Mouse (Mus musculus): ENCODE measurements at regions not wholly inside any gene's neighbourhood (a gene's known extent, or its start where the extent isn't known, plus 50 kb on each side); places are given as distances from the start of the nearest gene placed in this dataset.

DNA sequence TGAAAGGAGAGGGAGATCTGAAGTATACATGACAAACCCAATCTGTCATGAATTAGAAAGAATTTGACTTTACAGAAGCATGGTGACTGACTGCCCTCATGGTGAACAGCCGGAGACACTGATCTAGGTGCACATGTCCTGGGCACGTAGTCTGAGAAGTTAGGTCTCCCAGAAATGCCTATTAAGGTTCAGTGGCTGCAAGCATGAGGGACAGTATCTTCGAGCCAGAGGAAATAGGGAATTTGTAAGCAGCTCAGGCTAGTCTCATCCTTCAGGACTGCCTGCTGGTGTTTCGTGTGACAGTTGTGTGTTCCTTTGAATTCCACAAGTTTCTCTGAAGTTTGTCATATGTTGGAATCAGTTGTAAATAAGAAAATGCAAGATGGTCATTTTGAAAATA, 189.2 kb upstream of the Ttc29 start:
- no peak overlapping the region for H3K4me3 ChIP-seq (ENCODE audit: low read depth, low read length)
- H3K27ac ChIP-seq (ENCODE audit: low read length) = peak overlapping the region; percentile 83
- 0 out of 2 replicates have a peak overlapping the region, but pooled peaks have one; percentile 6 for H3K4me2 ChIP-seq (replicated peaks; ENCODE audit: low read depth, low read length)
- WGBS = 27% methylated on average over 4 of the region's 4 CpGs
- no peak for ATAC-seq (ENCODE audit: insufficient number of reproducible peaks, insufficient read depth, low FRiP score, low read depth)
- H3K27me3 ChIP-seq (ENCODE audit: control insufficient read depth, insufficient read depth, low read length) = no peaks in the 10 kb centered on the region
- no peaks in the 10 kb centered on the region for H3K9me3 ChIP-seq (ENCODE audit: control insufficient read depth, low read depth, low read length)
- no peaks in the 10 kb centered on the region for H3K36me3 ChIP-seq (ENCODE audit: control insufficient read depth, insufficient read depth, low read length)
- H3K4me1 ChIP-seq (ENCODE audit: control insufficient read depth, insufficient read depth, low read length) = peaks cover 25% of the 10 kb centered on the region
- no peak overlapping the region for H3K9ac ChIP-seq (replicated peaks; ENCODE audit: low read depth, low read length)

DNA sequence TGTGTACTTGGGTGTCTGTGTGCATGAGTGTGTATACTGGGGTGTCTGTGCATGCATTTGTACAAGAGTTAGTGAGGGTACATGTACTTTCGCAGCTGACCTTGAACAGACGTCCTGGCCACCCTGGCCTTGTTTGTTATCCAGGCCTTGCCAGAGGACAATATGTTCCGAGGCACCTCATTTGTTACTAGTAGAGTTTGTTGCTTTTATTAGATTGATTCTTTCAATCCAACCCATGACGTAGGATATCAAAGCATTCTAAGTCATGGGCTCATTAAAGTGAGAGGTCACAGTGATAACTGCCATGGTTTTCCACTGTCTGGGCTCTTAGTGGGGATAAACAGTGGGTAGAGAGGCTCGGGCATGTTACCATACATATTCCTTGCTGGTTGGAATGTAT, 188.1 kb upstream of the Ttc29 start:
- H3K27ac ChIP-seq (ENCODE audit: low read length) = no peak overlapping the region
- no peak for ATAC-seq (ENCODE audit: insufficient number of reproducible peaks, insufficient read depth, low FRiP score, low read depth)
- WGBS = 81% methylated on average over 5 of the region's 5 CpGs

DNA sequence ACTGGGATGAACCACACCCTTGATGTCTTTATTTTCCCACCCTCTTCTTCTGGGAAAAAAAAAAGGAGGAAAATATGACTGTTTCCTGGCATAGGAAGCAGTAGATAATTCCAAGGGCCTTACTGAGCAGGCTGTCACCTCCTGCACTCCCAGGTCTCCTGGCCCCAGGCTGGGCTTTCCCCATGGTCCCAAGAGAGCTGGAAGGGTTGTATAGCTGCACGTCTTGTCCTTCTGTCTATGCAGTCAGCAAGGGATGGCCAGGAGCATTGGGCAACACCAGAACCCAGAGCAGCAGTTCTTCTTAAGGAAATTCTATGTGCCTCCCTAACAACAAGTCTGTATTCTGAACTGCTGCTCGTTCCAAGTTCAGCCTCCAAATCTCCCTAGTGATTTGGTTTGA, 185.7 kb upstream of the Ttc29 start:
- Histone ChIP-seq H3K9ac (replicated peaks; ENCODE audit: low read depth, low read length) (no peak overlapping the region), H3K27ac (ENCODE audit: low read length) (no peak overlapping the region), H3K4me3 (ENCODE audit: low read depth, low read length) (no peak overlapping the region), H3K27me3 (ENCODE audit: control insufficient read depth, insufficient read depth, low read length) (no peaks in the 10 kb centered on the region), H3K4me1 (ENCODE audit: control insufficient read depth, insufficient read depth, low read length) (peaks cover 20% of the 10 kb centered on the region), H3K4me2 (replicated peaks; ENCODE audit: low read depth, low read length) (no peak overlapping the region), H3K9me3 (ENCODE audit: control insufficient read depth, low read depth, low read length) (no peaks in the 10 kb centered on the region), H3K36me3 (ENCODE audit: control insufficient read depth, insufficient read depth, low read length) (no peaks in the 10 kb centered on the region)
- ATAC-seq (ENCODE audit: insufficient number of reproducible peaks, insufficient read depth, low FRiP score, low read depth) = no peak
- 92% methylated on average over 2 of the region's 2 CpGs for WGBS

More for the DNA sequence above, 188.1 kb upstream of the Ttc29 start:
- H3K27me3 ChIP-seq (ENCODE audit: control insufficient read depth, insufficient read depth, low read length) = no peaks in the 10 kb centered on the region
- no peak overlapping the region for H3K4me3 ChIP-seq (ENCODE audit: low read depth, low read length)
- H3K9me3 ChIP-seq (ENCODE audit: control insufficient read depth, low read depth, low read length) = no peaks in the 10 kb centered on the region
- H3K4me2 ChIP-seq (replicated peaks; ENCODE audit: low read depth, low read length) = no peak overlapping the region
- H3K36me3 ChIP-seq (ENCODE audit: control insufficient read depth, insufficient read depth, low read length) = no peaks in the 10 kb centered on the region
- no peak overlapping the region for H3K9ac ChIP-seq (replicated peaks; ENCODE audit: low read depth, low read length)
- H3K4me1 ChIP-seq (ENCODE audit: control insufficient read depth, insufficient read depth, low read length) = peaks cover 25% of the 10 kb centered on the region

DNA sequence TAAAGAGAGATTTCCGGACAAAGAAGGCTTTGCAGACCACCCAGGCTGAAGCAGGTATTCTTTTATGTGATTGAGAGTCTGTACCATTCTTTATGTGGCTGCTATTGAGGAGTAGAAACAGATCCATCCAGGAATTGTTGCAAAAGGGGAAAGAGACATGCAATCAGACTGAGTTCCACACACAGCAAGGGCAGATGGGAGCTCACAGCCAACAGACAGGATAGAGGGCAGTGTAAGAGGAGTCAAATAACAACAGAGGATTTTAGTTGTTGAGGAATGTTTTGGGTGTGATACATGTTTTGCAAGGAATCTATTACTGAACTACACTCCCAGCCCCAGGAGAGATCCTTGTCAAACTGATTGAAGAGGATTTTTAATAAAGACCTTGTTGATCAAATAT, 184.2 kb upstream of the Ttc29 start:
- no peak overlapping the region for H3K4me3 ChIP-seq (ENCODE audit: low read depth, low read length)
- H3K27me3 ChIP-seq (ENCODE audit: control insufficient read depth, insufficient read depth, low read length) = no peaks in the 10 kb centered on the region
- no peak overlapping the region for H3K9ac ChIP-seq (replicated peaks; ENCODE audit: low read depth, low read length)
- 44% methylated on average over 1 of the region's 1 CpGs for WGBS
- no peak for ATAC-seq (ENCODE audit: insufficient number of reproducible peaks, insufficient read depth, low FRiP score, low read depth)
- H3K4me2 ChIP-seq (replicated peaks; ENCODE audit: low read depth, low read length) = no peak overlapping the region
- no peaks in the 10 kb centered on the region for H3K36me3 ChIP-seq (ENCODE audit: control insufficient read depth, insufficient read depth, low read length)
- H3K9me3 ChIP-seq (ENCODE audit: control insufficient read depth, low read depth, low read length) = no peaks in the 10 kb centered on the region
- H3K27ac ChIP-seq (ENCODE audit: low read length) = no peak overlapping the region
- peaks cover 8% of the 10 kb centered on the region for H3K4me1 ChIP-seq (ENCODE audit: control insufficient read depth, insufficient read depth, low read length)

DNA sequence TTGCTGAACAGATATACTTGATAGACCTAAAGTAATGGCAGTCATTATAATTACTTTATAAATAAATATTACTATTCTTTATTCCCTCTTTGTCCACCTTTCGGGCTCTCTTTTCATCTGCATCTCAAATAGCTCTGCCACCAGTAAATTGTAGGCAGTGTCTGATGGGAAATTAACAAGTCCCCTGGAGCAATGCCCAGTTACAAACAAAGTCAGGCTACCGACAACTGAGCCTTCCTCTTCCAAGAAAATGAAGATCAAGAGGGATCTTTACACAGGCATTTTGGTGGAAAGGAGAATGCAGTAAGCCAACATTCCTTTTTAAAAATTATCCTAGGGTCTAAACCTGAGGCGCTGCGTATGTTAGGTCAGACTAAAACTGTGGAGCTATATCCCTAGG, 181.3 kb upstream of the Ttc29 start:
- Histone ChIP-seq H3K9ac (replicated peaks; ENCODE audit: low read depth, low read length) (no peak overlapping the region), H3K36me3 (ENCODE audit: control insufficient read depth, insufficient read depth, low read length) (no peaks in the 10 kb centered on the region), H3K27me3 (ENCODE audit: control insufficient read depth, insufficient read depth, low read length) (no peaks in the 10 kb centered on the region), H3K4me1 (ENCODE audit: control insufficient read depth, insufficient read depth, low read length) (no peaks in the 10 kb centered on the region; the same call in 1 of the 2 replicates), H3K27ac (ENCODE audit: low read length) (no peak overlapping the region), H3K4me2 (replicated peaks; ENCODE audit: low read depth, low read length) (no peak overlapping the region), H3K4me3 (ENCODE audit: low read depth, low read length) (no peak overlapping the region), H3K9me3 (ENCODE audit: control insufficient read depth, low read depth, low read length) (no peaks in the 10 kb centered on the region)
- no peak for ATAC-seq (ENCODE audit: insufficient number of reproducible peaks, insufficient read depth, low FRiP score, low read depth)
- WGBS = 59% methylated on average over 4 of the region's 4 CpGs

DNA sequence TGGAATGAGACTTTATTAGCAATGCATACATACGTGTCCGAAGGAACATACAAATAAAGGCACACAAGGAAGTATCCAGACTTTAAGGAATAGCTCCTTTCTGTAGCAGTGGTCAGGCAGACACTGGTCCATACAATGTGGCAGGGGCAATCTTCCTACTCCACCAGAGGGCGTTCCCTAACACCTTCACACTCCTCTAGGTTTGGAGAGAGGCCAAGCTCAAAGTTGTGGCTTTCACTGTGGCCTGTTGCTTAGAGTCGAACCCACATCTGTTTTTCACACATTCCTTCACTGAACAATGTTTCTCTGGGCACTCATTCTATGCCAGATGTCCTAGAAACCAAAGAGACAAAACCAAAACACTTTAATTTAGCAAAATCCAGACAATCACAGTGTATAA, 178.4 kb upstream of the Ttc29 start:
- Histone ChIP-seq H3K4me2 (replicated peaks; ENCODE audit: low read depth, low read length) (no peak overlapping the region), H3K9ac (replicated peaks; ENCODE audit: low read depth, low read length) (no peak overlapping the region), H3K9me3 (ENCODE audit: control insufficient read depth, low read depth, low read length) (no peaks in the 10 kb centered on the region), H3K27me3 (ENCODE audit: control insufficient read depth, insufficient read depth, low read length) (no peaks in the 10 kb centered on the region), H3K36me3 (ENCODE audit: control insufficient read depth, insufficient read depth, low read length) (no peaks in the 10 kb centered on the region), H3K4me1 (ENCODE audit: control insufficient read depth, insufficient read depth, low read length) (no peaks in the 10 kb centered on the region), H3K27ac (ENCODE audit: low read length) (no peak overlapping the region), H3K4me3 (ENCODE audit: low read depth, low read length) (no peak overlapping the region)
- WGBS = 82% methylated on average over 4 of the region's 4 CpGs
- no peak for ATAC-seq (ENCODE audit: insufficient number of reproducible peaks, insufficient read depth, low FRiP score, low read depth)

DNA sequence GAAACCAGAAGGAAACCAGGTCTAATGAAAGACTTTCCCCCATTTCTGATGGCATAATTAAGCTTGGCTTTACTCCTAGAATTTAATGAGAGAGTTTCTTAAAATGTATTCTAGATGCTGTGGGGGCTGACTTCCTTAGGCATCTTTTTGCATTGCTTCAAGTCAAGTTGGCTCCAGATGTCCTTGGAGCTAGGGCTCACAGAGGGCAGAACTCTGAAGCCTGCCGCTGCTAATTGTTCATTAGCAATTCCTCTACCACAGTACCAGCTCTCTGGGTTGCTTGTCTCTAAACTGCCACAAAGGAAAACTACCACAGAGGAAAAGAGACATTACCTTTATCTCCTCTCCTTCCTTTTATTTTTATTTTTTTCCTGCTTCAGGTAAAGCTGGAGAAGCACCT, 175.9 kb upstream of the Ttc29 start:
- WGBS = 65% methylated on average over 1 of the region's 1 CpGs
- no peak overlapping the region for H3K4me2 ChIP-seq (replicated peaks; ENCODE audit: low read depth, low read length)

DNA sequence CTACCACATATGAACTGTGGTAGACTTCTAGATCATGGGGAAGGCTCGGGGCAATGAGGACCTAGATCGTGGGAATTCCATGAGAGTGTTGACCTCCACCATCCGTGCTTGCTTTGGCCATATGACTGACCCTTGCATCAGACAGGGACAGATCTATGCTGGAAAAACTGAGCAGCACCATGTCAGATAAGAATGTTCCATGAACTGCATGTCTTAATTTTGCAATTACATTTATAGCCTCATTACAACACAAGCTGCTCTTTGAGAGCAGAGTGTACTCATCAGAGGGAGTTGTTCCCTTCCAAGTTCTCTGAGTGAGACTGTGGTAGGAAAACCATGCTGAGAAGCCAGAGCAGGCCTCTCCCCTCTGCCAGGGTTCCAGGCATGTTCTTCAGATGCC, 166.4 kb upstream of the Ttc29 start:
- ATAC-seq (ENCODE audit: insufficient number of reproducible peaks, insufficient read depth, low FRiP score, low read depth) = no peak
- H3K4me1 ChIP-seq (ENCODE audit: control insufficient read depth, insufficient read depth, low read length) = no peaks in the 10 kb centered on the region
- no peaks in the 10 kb centered on the region for H3K27me3 ChIP-seq (ENCODE audit: control insufficient read depth, insufficient read depth, low read length)
- no peaks in the 10 kb centered on the region for H3K36me3 ChIP-seq (ENCODE audit: control insufficient read depth, insufficient read depth, low read length)
- WGBS = 86% methylated on average over 3 of the region's 3 CpGs
- no peak overlapping the region for H3K9ac ChIP-seq (replicated peaks; ENCODE audit: low read depth, low read length)
- H3K4me3 ChIP-seq (ENCODE audit: low read depth, low read length) = no peak overlapping the region
- H3K27ac ChIP-seq (ENCODE audit: low read length) = no peak overlapping the region
- no peaks in the 10 kb centered on the region; the same call in 1 of the 2 replicates for H3K9me3 ChIP-seq (ENCODE audit: control insufficient read depth, low read depth, low read length)
- H3K4me2 ChIP-seq (replicated peaks; ENCODE audit: low read depth, low read length) = no peak overlapping the region

More for the DNA sequence above, 175.9 kb upstream of the Ttc29 start:
- Histone ChIP-seq H3K36me3 (ENCODE audit: control insufficient read depth, insufficient read depth, low read length) (no peaks in the 10 kb centered on the region), H3K4me3 (ENCODE audit: low read depth, low read length) (no peak overlapping the region), H3K4me1 (ENCODE audit: control insufficient read depth, insufficient read depth, low read length) (no peaks in the 10 kb centered on the region), H3K9me3 (ENCODE audit: control insufficient read depth, low read depth, low read length) (no peaks in the 10 kb centered on the region), H3K27me3 (ENCODE audit: control insufficient read depth, insufficient read depth, low read length) (no peaks in the 10 kb centered on the region), H3K27ac (ENCODE audit: low read length) (no peak overlapping the region), H3K9ac (replicated peaks; ENCODE audit: low read depth, low read length) (no peak overlapping the region)
- no peak for ATAC-seq (ENCODE audit: insufficient number of reproducible peaks, insufficient read depth, low FRiP score, low read depth)

DNA sequence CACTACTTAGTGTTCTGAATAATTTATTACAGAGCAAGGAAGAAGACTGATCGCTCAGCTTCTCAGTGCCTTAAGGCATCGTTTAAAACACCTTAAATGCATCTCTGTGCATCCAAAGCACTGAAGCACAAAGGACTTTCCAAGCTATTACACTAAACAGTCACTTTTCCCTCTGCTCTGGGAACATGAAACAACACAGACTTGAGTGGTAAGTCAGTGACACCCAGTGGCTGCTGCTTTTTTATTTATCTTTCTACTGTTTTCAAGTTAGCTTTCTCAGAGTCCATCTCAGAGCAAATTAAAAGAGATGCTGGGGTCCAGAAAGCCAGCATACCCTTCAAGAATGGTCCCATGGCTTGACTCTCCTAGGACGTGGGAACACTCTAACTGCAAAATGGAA, 162.3 kb upstream of the Ttc29 start:
- H3K27me3 ChIP-seq (ENCODE audit: control insufficient read depth, insufficient read depth, low read length) = no peaks in the 10 kb centered on the region
- no peak overlapping the region for H3K27ac ChIP-seq (ENCODE audit: low read length)
- H3K4me1 ChIP-seq (ENCODE audit: control insufficient read depth, insufficient read depth, low read length) = peaks cover 3% of the 10 kb centered on the region; the same call in 1 of the 2 replicates
- no peak overlapping the region for H3K9ac ChIP-seq (replicated peaks; ENCODE audit: low read depth, low read length)
- ATAC-seq (ENCODE audit: insufficient number of reproducible peaks, insufficient read depth, low FRiP score, low read depth) = no peak
- WGBS = 76% methylated on average over 3 of the region's 3 CpGs
- H3K4me2 ChIP-seq (replicated peaks; ENCODE audit: low read depth, low read length) = no peak overlapping the region
- H3K36me3 ChIP-seq (ENCODE audit: control insufficient read depth, insufficient read depth, low read length) = no peaks in the 10 kb centered on the region
- no peaks in the 10 kb centered on the region; the same call in 1 of the 2 replicates for H3K9me3 ChIP-seq (ENCODE audit: control insufficient read depth, low read depth, low read length)
- no peak overlapping the region for H3K4me3 ChIP-seq (ENCODE audit: low read depth, low read length)
